Mouse (Mus musculus) ZHBTc4 (cell line): ENCODE measurements around the gene Hcfc1r1.
A peak's percentile ranks its signal among the peaks of the same experiment; 100 is the strongest.

ENCODE experiments used
- DNase-seq: peaks from one replicate; pipeline ENCODE4 v3.0.0-alpha.2; 2011; ENCODE audit warnings: low read depth, low spot score

The Hcfc1r1 gene

GRCm38 (mm10) chr17:23673424-23674073, at the start of gene Hcfc1r1, which contains the start of gene Thoc6:
Gene Hcfc1r1, plus strand, starts transcription at chr17:23673596.
Gene Thoc6, minus strand, starts transcription at chr17:23673882.
- DNase-seq = peak; percentile 99

GRCm38 (mm10) chr17:23627813-23628212, 45.6 kb upstream of the Hcfc1r1 start:
- DNase-seq = peak; percentile 60

- peak; percentile 92 for DNase-seq
Observed at GRCm38 (mm10) chr17:23630195-23631020, 43.0 kb upstream of the Hcfc1r1 start.

GRCm38 (mm10) chr17:23631241-23631640, 42.2 kb upstream of the Hcfc1r1 start:
- no peak for DNase-seq

- DNase-seq = peak; percentile 50
Observed at GRCm38 (mm10) chr17:23644613-23645495, 28.5 kb upstream of the Hcfc1r1 start, which contains the start of gene Mmp25. Gene Mmp25, minus strand, starts transcription at chr17:23645277.

- no peak for DNase-seq
Observed at GRCm38 (mm10) chr17:23645894-23646293, 27.5 kb upstream of the Hcfc1r1 start.

- DNase-seq = no peak
Observed at GRCm38 (mm10) chr17:23651363-23651762, 22.0 kb upstream of the Hcfc1r1 start.

- no peak for DNase-seq
Observed at GRCm38 (mm10) chr17:23653324-23653723, 20.1 kb upstream of the Hcfc1r1 start.

- no peak for DNase-seq
Observed at GRCm38 (mm10) chr17:23654001-23654400, 19.4 kb upstream of the Hcfc1r1 start.

GRCm38 (mm10) chr17:23654410-23654809, 19.0 kb upstream of the Hcfc1r1 start:
- DNase-seq = no peak

GRCm38 (mm10) chr17:23658450-23658849, 14.9 kb upstream of the Hcfc1r1 start:
- no peak for DNase-seq

GRCm38 (mm10) chr17:23660117-23660875, 13.1 kb upstream of the Hcfc1r1 start, which contains the start of gene Bicdl2:
Gene Bicdl2, plus strand, starts transcription at chr17:23660506.
- peak; percentile 75 for DNase-seq

GRCm38 (mm10) chr17:23660876-23661200, 12.6 kb upstream of the Hcfc1r1 start:
- no peak for DNase-seq

GRCm38 (mm10) chr17:23661526-23661925, 11.9 kb upstream of the Hcfc1r1 start:
- peak; percentile 85 for DNase-seq

GRCm38 (mm10) chr17:23664556-23665021, 8.8 kb upstream of the Hcfc1r1 start:
- peak; percentile 74 for DNase-seq

- DNase-seq = no peak
Observed at GRCm38 (mm10) chr17:23665511-23665910, 7.9 kb upstream of the Hcfc1r1 start.

GRCm38 (mm10) chr17:23670516-23671074, 2.8 kb upstream of the Hcfc1r1 start:
- DNase-seq = peak; percentile 56

GRCm38 (mm10) chr17:23671519-23671918, 1.9 kb upstream of the Hcfc1r1 start:
- no peak for DNase-seq

- DNase-seq = no peak
Observed at GRCm38 (mm10) chr17:23672761-23673160, 635 bp upstream of the Hcfc1r1 start.

GRCm38 (mm10) chr17:23674271-23674952, 1.0 kb downstream of the Hcfc1r1 start:
- DNase-seq = no peak
